Mouse (Mus musculus): ENCODE measurements around the gene Ankar. TPM values are rescaled to one million over a fixed set of nuclear protein-coding genes. Genes with fewer than 3 reads are reported as not detected.

Gene Ankar
- polyA plus RNA-seq, 1 experiment from 2014 or later: not detected

Other genes starting within 250 kb of the Ankar start
- 2.8 and 3.6 TPM in 2 replicates for gene March4, start 163.6 kb downstream of the Ankar start, polyA plus RNA-seq (2014; fragmentation: Nextera tagmentation; extraction: Ambion mirVana)
- 28.6 and 35.0 TPM in 2 replicates for gene Smarcal1, start 117.3 kb downstream of the Ankar start, polyA plus RNA-seq (2014; fragmentation: Nextera tagmentation; extraction: Ambion mirVana)
- 1,225 and 1,554 TPM in 2 replicates for gene Rpl37a, start 10.7 kb upstream of the Ankar start, polyA plus RNA-seq (2014; fragmentation: Nextera tagmentation; extraction: Ambion mirVana)
- 384 and 410 TPM in 2 replicates for gene Igfbp2, start 123.9 kb upstream of the Ankar start, polyA plus RNA-seq (2014; fragmentation: Nextera tagmentation; extraction: Ambion mirVana)
- gene Igfbp5, start 174.3 kb upstream of the Ankar start, polyA plus RNA-seq (2014; fragmentation: Nextera tagmentation; extraction: Ambion mirVana): 17.9 and 19.7 TPM in 2 replicates

Data from forebrain, embryonic 14.5 days (tissue).